Mouse (Mus musculus): ENCODE results near the gene Cenpa.
A peak's percentile ranks its signal among the peaks of the same experiment; 100 is the strongest.
"Not testable (repeated sequence)": the region's sequence is repeated elsewhere in the genome, so short reads cannot be mapped to it uniquely, and the experiment has no call there.

Gene Cenpa

DNA sequence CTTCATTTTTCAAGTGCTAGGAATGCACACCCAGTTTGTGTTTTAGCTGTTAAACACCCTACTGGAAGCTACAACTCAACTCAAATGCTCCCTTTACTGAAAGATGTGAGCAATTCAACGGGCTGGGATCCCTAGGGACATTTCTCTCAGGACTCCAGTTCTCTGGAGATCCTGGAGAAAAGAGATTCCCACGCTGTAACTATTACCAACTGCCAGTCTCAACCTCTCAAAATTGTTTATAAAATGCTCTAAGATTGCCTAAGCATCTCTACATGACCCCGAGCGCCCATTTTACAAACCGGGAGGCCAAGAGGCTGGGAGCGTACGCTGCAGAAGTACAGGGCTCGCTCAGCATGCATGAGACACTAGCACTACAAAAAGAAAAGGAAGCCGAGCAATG, 19.2 kb upstream of the Cenpa start:
- DNase-seq (ENCODE audit: low spot score), result no peak

- peak; percentile 95 for DNase-seq (ENCODE audit: low spot score)
These were observed 18.6 kb upstream of the Cenpa start, which contains the start of gene Slc35f6 for GRCm38 (mm10) chr5:30647815-30648560. Gene Slc35f6 (plus strand): TSS chr5:30647933.

DNA sequence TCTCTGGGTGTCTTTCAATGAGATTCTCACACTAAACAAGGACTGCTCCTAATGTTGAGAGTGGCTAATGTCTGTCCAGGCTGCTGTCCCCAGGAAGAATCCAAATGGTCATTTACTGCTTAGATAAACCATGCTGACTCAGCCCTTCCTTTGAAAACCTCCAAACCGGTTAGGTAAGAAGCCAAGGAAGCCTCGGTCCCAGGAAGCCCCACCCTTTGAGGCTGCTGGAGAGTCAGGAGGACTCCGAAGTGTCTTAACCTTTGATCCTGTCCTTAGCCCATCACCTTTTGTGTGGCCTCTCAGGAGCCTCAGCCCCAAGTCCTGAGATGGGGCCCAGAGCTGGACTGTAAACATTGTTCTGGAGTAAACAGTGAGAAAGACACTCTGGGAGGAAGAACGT, 17.0 kb upstream of the Cenpa start:
- no peak for DNase-seq (ENCODE audit: low spot score)

GRCm38 (mm10) chr5:30650756-30651155, 15.8 kb upstream of the Cenpa start:
- peak; percentile 44 for DNase-seq (ENCODE audit: low spot score)

DNA sequence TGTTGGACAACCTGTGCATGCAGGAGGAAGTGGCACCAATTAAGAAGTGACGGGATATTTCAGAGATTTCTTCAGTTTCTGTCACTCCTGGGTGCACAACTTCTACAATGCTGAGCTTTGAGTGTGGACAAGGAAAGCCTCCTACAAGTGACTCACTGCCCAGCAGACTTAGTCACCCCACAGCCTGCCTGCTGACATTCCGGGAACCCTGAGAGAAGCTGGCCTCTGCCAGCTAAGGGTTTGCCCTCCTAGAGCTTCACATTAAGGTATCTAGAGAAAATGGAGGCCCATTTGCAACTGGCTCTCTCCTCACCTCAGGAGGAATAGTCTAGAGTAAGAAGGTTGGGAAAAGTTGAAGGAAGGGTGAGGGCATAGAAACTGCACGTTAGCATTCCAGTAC, 15.0 kb upstream of the Cenpa start:
- DNase-seq (ENCODE audit: low spot score), result no peak

DNA sequence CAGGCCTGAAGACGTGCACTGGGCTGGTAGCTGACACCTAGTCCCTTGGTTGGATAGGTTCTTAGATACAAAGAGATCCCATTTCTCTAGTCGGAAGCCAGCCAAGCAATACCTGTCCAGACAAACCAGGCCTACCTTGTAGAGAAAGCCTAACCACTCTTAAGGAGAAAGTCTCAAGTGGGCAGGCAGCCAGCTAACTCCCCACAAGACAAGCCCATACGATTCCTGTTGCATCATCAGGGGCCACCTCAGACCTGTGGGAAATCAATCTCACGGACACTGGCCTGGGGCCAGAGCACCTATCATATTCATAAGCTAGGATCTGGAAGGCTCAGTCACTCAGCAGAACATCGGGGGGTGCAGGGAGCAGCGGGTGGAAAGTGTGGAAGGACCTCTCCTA, 13.3 kb upstream of the Cenpa start:
- no peak for DNase-seq (ENCODE audit: low spot score)

DNA sequence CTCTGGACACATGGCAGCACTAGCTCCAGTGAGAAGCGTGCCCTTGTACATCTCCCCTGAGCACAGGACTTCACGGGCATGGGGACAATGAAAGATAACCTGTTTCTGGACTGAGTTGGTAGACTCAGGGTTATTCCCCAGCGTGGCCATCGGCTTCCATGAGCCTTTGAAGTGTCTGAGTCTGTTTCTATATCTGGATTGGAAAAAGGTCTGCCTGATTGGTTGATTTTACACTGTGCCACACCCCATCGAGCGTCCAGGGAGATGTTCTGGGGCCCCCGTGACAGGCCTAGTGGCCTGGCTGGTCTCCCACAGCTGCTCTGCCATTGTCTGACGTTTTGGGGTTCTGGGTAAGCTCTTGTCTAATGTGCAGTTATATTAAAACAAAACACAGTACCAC, 11.5 kb upstream of the Cenpa start:
- no peak for DNase-seq (ENCODE audit: low spot score)

GRCm38 (mm10) chr5:30655526-30656195, 10.9 kb upstream of the Cenpa start:
- no peak for DNase-seq (ENCODE audit: low spot score)

DNA sequence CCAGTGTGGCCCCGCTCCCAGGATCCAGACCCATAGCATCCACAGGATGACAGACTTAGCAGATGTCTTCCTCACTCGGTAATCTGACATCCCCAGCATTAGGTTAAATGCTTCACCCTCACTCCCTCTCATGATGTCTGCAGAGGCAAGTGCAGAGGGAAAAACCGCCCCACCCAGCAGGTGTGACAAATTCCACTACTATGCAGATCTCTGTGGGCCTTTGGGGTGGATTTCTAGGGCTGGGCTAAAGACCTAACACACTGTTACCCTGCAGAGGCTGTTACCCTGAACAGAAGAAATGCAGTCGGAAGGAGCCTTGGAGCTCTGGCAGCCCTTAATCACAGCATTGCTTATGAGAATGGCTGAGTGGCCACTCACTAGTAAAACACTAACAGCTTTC, 7.5 kb upstream of the Cenpa start:
- DNase-seq (ENCODE audit: low spot score), result no peak

- no peak for DNase-seq (ENCODE audit: low spot score)
These were observed 6.3 kb upstream of the Cenpa start for GRCm38 (mm10) chr5:30660278-30660677.

DNA sequence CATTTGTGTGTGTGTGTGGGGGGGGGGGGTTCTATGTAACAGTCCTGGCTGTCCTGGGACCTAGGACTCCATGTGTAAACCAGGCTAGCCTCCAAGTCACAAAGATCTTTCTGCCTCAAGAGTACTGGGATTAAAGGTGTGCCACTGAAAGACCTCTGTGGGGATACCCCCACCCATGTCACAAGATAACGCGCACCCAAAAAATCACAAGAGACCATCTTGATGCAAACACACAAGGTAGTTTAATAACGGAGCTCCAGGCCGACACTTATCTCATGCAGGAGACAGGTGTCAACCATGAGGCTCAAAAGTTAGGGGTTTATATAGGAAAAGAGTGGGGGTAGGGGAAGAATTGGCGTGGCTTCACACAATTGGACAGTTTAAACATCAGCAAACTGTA, 5.8 kb upstream of the Cenpa start:
- no peak for DNase-seq (ENCODE audit: low spot score)

DNA sequence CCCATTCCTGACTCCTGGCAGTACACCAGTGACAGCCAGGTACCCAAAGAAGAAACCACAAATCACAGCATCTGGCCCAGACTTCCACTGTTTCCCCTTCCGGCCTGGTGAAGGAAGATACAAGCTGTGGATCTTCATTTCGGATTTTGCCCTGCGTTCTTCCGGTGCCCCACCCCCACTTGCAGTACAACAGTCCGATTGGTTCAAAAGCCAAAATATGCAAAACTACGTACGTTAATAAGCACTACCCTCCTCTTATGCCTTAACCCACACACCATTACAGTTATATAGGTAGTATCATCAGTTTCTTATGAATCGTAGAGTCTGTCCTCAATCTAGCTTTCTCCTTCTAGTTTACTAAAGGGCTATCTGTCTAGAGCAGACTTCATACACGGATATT, 1.2 kb upstream of the Cenpa start:
- no peak for DNase-seq (ENCODE audit: low spot score)

GRCm38 (mm10) chr5:30665968-30666367, 609 bp upstream of the Cenpa start:
- peak; percentile 45 for DNase-seq (ENCODE audit: low spot score)

- no peak for DNase-seq (ENCODE audit: low spot score)
These were observed 638 bp downstream of the Cenpa start for GRCm38 (mm10) chr5:30667215-30667614.

DNA sequence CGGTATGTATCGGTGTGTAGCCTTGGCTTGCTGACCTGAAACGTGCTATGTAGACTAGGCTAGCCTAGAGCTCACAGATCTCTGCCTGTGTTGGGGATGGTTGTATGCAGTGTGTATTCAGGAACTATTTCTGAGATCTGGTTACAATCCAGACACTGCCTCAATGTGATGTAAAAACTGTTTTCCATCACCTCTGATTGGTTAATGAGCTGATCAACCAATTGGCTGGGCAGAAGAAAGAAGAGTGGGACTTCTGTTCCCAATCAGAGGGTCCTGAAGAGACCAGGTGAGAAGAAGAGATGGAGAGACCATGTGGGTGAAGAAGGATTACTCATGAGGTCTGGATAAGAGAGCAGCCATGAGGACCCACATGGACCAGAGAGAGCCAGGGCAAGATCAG, 1.1 kb downstream of the Cenpa start:
- no peak for DNase-seq (ENCODE audit: low spot score)

GRCm38 (mm10) chr5:30668637-30669495, 2.3 kb downstream of the Cenpa start:
- no peak for DNase-seq (ENCODE audit: low spot score)

- no peak for DNase-seq (ENCODE audit: low spot score)
These were observed 2.9 kb downstream of the Cenpa start for GRCm38 (mm10) chr5:30669496-30669830.

- no peak for DNase-seq (ENCODE audit: low spot score)
These were observed 3.5 kb downstream of the Cenpa start for GRCm38 (mm10) chr5:30670091-30670490.

DNA sequence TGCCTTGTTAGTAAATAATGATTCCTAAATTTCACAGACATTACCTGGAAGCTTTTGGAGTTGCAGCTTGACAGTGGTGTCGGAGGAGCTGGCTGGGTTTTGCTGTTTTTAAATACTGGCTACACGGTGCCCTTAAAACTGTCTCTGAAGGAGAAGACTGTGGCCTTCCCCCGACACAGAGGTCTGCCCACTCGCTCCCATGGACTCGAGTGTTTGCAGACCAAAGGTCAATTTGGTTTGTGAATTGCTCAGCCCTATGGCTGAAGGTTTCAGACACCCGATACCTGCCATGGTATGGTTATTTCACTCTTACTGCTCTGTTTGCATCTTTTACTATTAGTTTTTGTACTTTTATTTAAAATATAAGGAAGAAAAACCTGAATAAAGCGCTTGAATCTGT, 7.4 kb downstream of the Cenpa start:
- DNase-seq (ENCODE audit: low spot score), result no peak

GRCm38 (mm10) chr5:30676800-30677199, 10.2 kb downstream of the Cenpa start:
- no peak for DNase-seq (ENCODE audit: low spot score)

- not testable (repeated sequence) for DNase-seq (ENCODE audit: low spot score)
These were observed 11.5 kb downstream of the Cenpa start for GRCm38 (mm10) chr5:30678069-30678468.

DNA sequence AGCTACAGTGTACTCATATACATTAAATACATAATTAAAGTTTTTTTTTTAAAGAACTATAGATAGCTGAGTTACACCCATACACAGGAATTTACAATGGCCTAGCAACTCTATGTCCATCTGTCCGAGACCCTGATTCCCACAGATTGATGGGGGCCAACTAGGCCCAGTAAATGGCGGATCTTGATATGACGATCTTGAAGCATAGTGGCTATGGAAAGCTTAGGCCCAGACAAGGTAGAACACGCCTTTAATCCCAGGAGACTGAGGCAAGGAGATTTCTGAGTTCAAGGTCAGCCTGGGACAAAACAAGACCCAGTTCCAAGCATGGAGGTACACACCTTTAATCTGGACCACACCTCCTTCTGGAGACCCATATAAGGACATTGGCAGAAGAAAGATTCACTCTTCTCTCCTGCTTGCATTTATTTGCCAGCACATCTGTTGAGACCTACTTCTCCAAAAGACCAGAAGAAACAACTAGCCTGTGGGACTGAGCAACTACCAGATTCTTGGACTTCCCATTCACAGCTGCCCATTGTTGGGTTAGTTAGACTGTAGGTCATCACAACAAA, 12.2 kb downstream of the Cenpa start:
- no peak for DNase-seq (ENCODE audit: low spot score)

DNA sequence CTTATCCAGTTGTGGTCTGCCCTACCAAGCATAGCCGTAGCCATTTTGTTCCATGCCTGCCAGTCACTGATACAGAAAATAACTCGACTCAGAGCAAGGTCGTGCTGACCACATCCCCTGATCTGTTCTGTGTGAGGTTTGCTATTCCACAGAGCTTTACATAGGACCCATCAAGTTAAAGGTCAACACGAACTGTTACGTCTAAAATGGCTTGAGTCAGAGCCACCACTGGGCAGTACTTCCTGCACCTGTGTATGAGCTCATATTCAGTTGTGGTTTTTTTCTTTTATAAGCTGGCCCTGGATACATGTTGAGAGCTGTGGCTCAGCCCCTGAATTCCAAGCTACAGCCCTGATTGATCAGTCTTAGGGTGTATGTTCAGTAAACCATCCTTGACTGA, 13.0 kb downstream of the Cenpa start:
- DNase-seq (ENCODE audit: low spot score), result no peak

All from layer of hippocampus, adult 11-12 months (tissue).